Mouse (Mus musculus) neural tube, embryonic 11.5 days (tissue): ENCODE results near the gene Msto1. TPM values are rescaled to one million over a fixed set of nuclear protein-coding genes. Genes with fewer than 3 reads are reported as not detected.

Source experiments
- ATAC-seq: fragments of 200-750 bp; cut with Nextera tagmentation; 2 replicates; pipeline ENCODE4 v1.8.0; 2017; ENCODE audit warnings: moderate number of reproducible peaks, mild to moderate bottlenecking, moderate TSS enrichment, moderate library complexity; ENCODE audit not compliant: insufficient read depth, low FRiP score, low TSS enrichment
- DNase-seq: peaks from one replicate; pipeline ENCODE4 v3.0.0-alpha.2; 2015; ENCODE audit warnings: low spot score
- H3K27ac ChIP-seq: fragments of 300-500 bp; sonication (generic); 2 replicates; pipeline ENCODE4 v1.5.1; 2014; ENCODE audit warnings: low read depth, mild to moderate bottlenecking, low read length
- H3K27me3 ChIP-seq: fragments of 300-500 bp; sonication (generic); 2 replicates; pipeline ENCODE4 v1.6.1; 2014; ENCODE audit warnings: mild to moderate bottlenecking, low read length, mixed read lengths; ENCODE audit not compliant: control insufficient read depth, insufficient read depth
- H3K36me3 ChIP-seq: fragments of 300-500 bp; sonication (generic); 2 replicates; pipeline ENCODE4 v1.6.1; 2014; ENCODE audit warnings: mild to moderate bottlenecking, low read length, moderate library complexity, mixed read lengths; ENCODE audit not compliant: control insufficient read depth, insufficient read depth
- H3K4me1 ChIP-seq: fragments of 300-500 bp; sonication (generic); 2 replicates; pipeline ENCODE4 v1.6.1; 2014; ENCODE audit warnings: low read length, mixed read lengths; ENCODE audit not compliant: control insufficient read depth, insufficient read depth
- H3K4me2 ChIP-seq: fragments of 300-500 bp; sonication (generic); 2 replicates; pipeline ENCODE4 v1.6.1; 2014; ENCODE audit warnings: low read depth, mild to moderate bottlenecking, moderate library complexity
- H3K4me3 ChIP-seq: fragments of 300-500 bp; sonication (generic); 2 replicates; pipeline ENCODE4 v1.5.1; 2014; ENCODE audit warnings: low read depth, low read length
- H3K9ac ChIP-seq: fragments of 300-500 bp; sonication (generic); 2 replicates; pipeline ENCODE4 v1.6.1; 2014; ENCODE audit warnings: mild to moderate bottlenecking, low read length
- H3K9me3 ChIP-seq: fragments of 300-500 bp; sonication (generic); 2 replicates; pipeline ENCODE4 v1.6.1; 2016; ENCODE audit warnings: low read length; ENCODE audit not compliant: control insufficient read depth
- WGBS: fragments of 180-500 bp; shearing (Covaris S2); extraction: QIAGEN DNeasy Blood & Tissue Kit; methylation state at CpG from one replicate; pipeline ENCODE4 v1.1.7; 2014; 5-methylcytosine and 5-hydroxymethylcytosine counted together
- polyA plus RNA-seq: library from polyadenylated mRNA; unstranded; fragments of >200 nt; fragmentation: Nextera tagmentation; extraction: Ambion mirVana; gene quantifications from 2 replicates; pipeline ENCODE4 v1.2.1, GENCODE M21; 2014

Msto1 gene
- polyA plus RNA-seq, 1 experiment from 2014 or later = 56.4 TPM

- H3K4me3 ChIP-seq = no peak overlapping the region
- no peak overlapping the region for H3K4me2 ChIP-seq
- H3K27me3 ChIP-seq = no peaks in the 10 kb centered on the region
- peaks cover 4% of the 10 kb centered on the region; the same call in 1 of the 2 replicates for H3K36me3 ChIP-seq
- H3K4me1 ChIP-seq = 0 out of 2 replicates have a peak, but pooled peaks cover 4% of the 10 kb centered on the region
- H3K27ac ChIP-seq = no peak overlapping the region
- DNase-seq (no peak), ATAC-seq (no peak)
- no peak overlapping the region for H3K9ac ChIP-seq
- H3K9me3 ChIP-seq = no peaks in the 10 kb centered on the region
- 95% methylated on average over 10 of the region's 10 CpGs for WGBS
Observed at GRCm38 (mm10) chr3:88942316-88942880, 28.6 kb upstream of the Msto1 start.

GRCm38 (mm10) chr3:88939749-88940148 is 25.9 kb upstream of the Msto1 start:
- no peak for DNase-seq
- Histone ChIP-seq H3K27me3 (no peaks in the 10 kb centered on the region), H3K4me3 (no peak overlapping the region), H3K4me2 (no peak overlapping the region), H3K4me1 (0 out of 2 replicates have a peak, but pooled peaks cover 4% of the 10 kb centered on the region), H3K27ac (no peak overlapping the region), H3K9ac (no peak overlapping the region), H3K9me3 (no peaks in the 10 kb centered on the region), H3K36me3 (peaks cover 6% of the 10 kb centered on the region; the same call in 1 of the 2 replicates)
- WGBS = 86% methylated on average over 3 of the region's 3 CpGs
- no peak for ATAC-seq

GRCm38 (mm10) chr3:88939071-88939470 is 25.3 kb upstream of the Msto1 start:
- Histone ChIP-seq H3K27ac (no peak overlapping the region), H3K9me3 (no peaks in the 10 kb centered on the region), H3K4me2 (no peak overlapping the region), H3K9ac (no peak overlapping the region), H3K4me1 (0 out of 2 replicates have a peak, but pooled peaks cover 4% of the 10 kb centered on the region), H3K4me3 (no peak overlapping the region), H3K27me3 (no peaks in the 10 kb centered on the region), H3K36me3 (peaks cover 6% of the 10 kb centered on the region; the same call in 1 of the 2 replicates)
- 95% methylated on average over 10 of the region's 10 CpGs for WGBS
- DNase-seq = no peak
- ATAC-seq = no peak

DNA sequence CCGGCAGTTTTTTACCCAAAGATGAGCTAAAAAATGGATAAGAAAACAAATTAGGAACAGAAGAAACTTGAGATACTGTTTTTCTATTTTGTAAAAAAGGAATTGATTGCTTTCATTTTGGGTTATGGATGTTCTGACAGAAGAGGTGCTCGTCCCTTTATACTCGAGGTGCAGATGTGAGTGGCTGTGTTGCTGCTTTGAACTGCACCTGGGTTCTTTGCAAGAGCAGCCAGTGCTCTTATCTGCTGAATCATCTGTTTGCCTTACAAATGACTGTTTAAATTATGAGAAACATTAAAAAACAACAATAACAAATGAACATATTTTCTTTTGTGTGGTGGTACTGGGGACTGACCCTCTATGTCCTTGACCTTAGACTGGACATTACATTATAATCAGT is 15.7 kb upstream of the Msto1 start:
- WGBS = 89% methylated on average over 3 of the region's 3 CpGs
- H3K27me3 ChIP-seq = no peaks in the 10 kb centered on the region
- peaks cover 19% of the 10 kb centered on the region for H3K36me3 ChIP-seq
- H3K4me1 ChIP-seq = no peaks in the 10 kb centered on the region
- no peak for DNase-seq
- H3K4me2 ChIP-seq = no peak overlapping the region
- no peak overlapping the region for H3K27ac ChIP-seq
- H3K4me3 ChIP-seq = no peak overlapping the region
- H3K9ac ChIP-seq = no peak overlapping the region
- no peak for ATAC-seq
- no peaks in the 10 kb centered on the region for H3K9me3 ChIP-seq

- Histone ChIP-seq H3K4me1 (no peaks in the 10 kb centered on the region), H3K9ac (no peak overlapping the region), H3K27me3 (no peaks in the 10 kb centered on the region), H3K36me3 (peaks cover 37% of the 10 kb centered on the region), H3K27ac (no peak overlapping the region), H3K9me3 (no peaks in the 10 kb centered on the region), H3K4me2 (no peak overlapping the region), H3K4me3 (no peak overlapping the region)
- DNase-seq (no peak), ATAC-seq (no peak)
- 93% methylated on average over 2 of the region's 2 CpGs for WGBS
Observed at GRCm38 (mm10) chr3:88925651-88926050, 11.9 kb upstream of the Msto1 start.

- H3K9ac ChIP-seq = no peak overlapping the region
- DNase-seq (no peak), ATAC-seq (no peak)
- H3K36me3 ChIP-seq = peaks cover 37% of the 10 kb centered on the region
- no peaks in the 10 kb centered on the region for H3K4me1 ChIP-seq
- no peak overlapping the region for H3K27ac ChIP-seq
- no peaks in the 10 kb centered on the region for H3K9me3 ChIP-seq
- H3K27me3 ChIP-seq = no peaks in the 10 kb centered on the region
- 96% methylated on average over 8 of the region's 8 CpGs for WGBS
- H3K4me3 ChIP-seq = no peak overlapping the region
- no peak overlapping the region for H3K4me2 ChIP-seq
Observed at GRCm38 (mm10) chr3:88923989-88924591, 10.3 kb upstream of the Msto1 start.

- no peak overlapping the region for H3K4me3 ChIP-seq
- ATAC-seq (no peak), DNase-seq (no peak)
- no peak overlapping the region for H3K4me2 ChIP-seq
- WGBS = 98% methylated on average over 9 of the region's 9 CpGs
- H3K27me3 ChIP-seq = no peaks in the 10 kb centered on the region
- no peak overlapping the region for H3K27ac ChIP-seq
- no peak overlapping the region for H3K9ac ChIP-seq
- no peaks in the 10 kb centered on the region for H3K4me1 ChIP-seq
- peaks cover 23% of the 10 kb centered on the region for H3K36me3 ChIP-seq
- H3K9me3 ChIP-seq = no peaks in the 10 kb centered on the region
Observed at GRCm38 (mm10) chr3:88921411-88921810, 7.6 kb upstream of the Msto1 start.

DNA sequence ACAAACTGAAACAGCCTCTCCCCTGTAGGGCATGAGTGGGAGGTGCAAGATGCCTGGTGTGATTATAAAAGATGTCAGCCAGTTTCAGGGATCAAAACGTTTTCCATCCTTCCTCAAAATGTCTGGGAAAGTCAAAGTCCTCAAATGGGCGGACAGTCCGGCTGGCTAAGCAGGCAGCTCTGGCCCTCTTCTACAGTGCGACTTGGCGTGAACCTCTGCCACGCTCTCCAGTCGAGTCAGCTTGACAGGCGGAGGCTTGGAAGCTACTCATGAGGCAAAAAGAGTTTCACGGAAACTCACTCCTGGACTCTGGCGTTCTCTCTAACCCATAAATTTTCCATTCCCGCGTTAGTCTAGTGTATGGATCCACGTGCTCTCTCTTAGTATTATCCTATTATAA is 5.2 kb upstream of the Msto1 start:
- no peak overlapping the region for H3K4me2 ChIP-seq
- no peak overlapping the region for H3K4me3 ChIP-seq
- no peak for DNase-seq
- WGBS = 88% methylated on average over 13 of the region's 13 CpGs
- H3K9me3 ChIP-seq = no peaks in the 10 kb centered on the region
- H3K9ac ChIP-seq = no peak overlapping the region
- peaks cover 18% of the 10 kb centered on the region for H3K36me3 ChIP-seq
- no peak overlapping the region for H3K27ac ChIP-seq
- H3K4me1 ChIP-seq = no peaks in the 10 kb centered on the region; the same call in 1 of the 2 replicates
- no peak for ATAC-seq
- H3K27me3 ChIP-seq = no peaks in the 10 kb centered on the region

DNA sequence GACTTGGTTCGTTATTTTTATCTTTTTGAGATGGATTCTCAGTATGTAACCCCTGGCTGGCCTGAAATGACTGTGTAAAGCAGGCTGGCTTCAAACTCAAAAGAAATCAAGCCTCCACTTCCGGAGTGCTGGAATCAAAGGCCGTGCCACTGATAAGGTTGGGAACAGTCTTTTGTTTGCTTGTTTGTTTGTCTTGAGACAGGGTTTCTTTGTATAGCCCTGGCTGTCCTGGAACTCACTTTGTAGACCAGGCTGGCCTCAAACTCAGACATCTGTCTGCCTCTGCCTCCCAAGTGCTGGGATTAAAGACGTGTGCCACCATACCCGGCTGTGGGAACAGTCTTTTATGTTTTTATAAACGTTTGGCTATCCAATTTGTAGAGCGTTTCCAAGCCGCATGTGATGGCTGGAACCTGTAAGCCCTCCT is 598 bp upstream of the Msto1 start:
- no peak for ATAC-seq

More for the DNA sequence above, 598 bp upstream of the Msto1 start:
- Histone ChIP-seq H3K9ac (peak overlapping the region; percentile 71), H3K36me3 (peaks cover 14% of the 10 kb centered on the region), H3K4me3 (peak overlapping the region; percentile 75), H3K27me3 (no peaks in the 10 kb centered on the region), H3K4me1 (no peaks in the 10 kb centered on the region; the same call in 1 of the 2 replicates), H3K4me2 (peak overlapping the region; percentile 83), H3K9me3 (no peaks in the 10 kb centered on the region), H3K27ac (peak overlapping the region; percentile 64)
- WGBS = 34% methylated on average over 8 of the region's 8 CpGs
- DNase-seq = no peak
